Mouse (Mus musculus) CH12.LX (cell line): Measurements from ENCODE around the gene Gm11565. TPM values are rescaled to one million over a fixed set of nuclear protein-coding genes. Genes with fewer than 3 reads are reported as not detected.
"Not testable (repeated sequence)": the region's sequence is repeated elsewhere in the genome, so short reads cannot be mapped to it uniquely, and the experiment has no call there.

Source experiments
- DNase-seq: peaks from one replicate; pipeline ENCODE4 v3.0.0-alpha.2; 2013; ENCODE audit errors: extremely low read depth
- H3K27ac ChIP-seq: 2 replicates; pipeline ENCODE4 v1.5.1; 2012; ENCODE audit warnings: low read depth, mild to moderate bottlenecking, control low read depth, moderate library complexity; ENCODE audit not compliant: insufficient read depth
- H3K27me3 ChIP-seq: replicated peaks from 2 replicates; pipeline ENCODE3; 2012; ENCODE audit warnings: inconsistent platforms
- H3K36me3 ChIP-seq, 2 experiments: replicated peaks in 1 of 2; 2 replicates each; pipeline versions ENCODE3 to v1.6.1; 2012; ENCODE audit warnings: inconsistent platforms in 1 of 2, low read length in 1 of 2, mild to moderate bottlenecking in 1 of 2, mixed read lengths in 1 of 2, moderate library complexity in 1 of 2; ENCODE audit not compliant: control insufficient read depth in 1 of 2, insufficient read depth in 1 of 2
- H3K4me1 ChIP-seq, 2 experiments: 2 replicates each; pipeline ENCODE4 v1.6.1; 2012; ENCODE audit warnings: inconsistent platforms in 1 of 2, moderate library complexity in 1 of 2; ENCODE audit not compliant: insufficient read depth in 2 of 2, control insufficient read depth in 1 of 2
- H3K4me2 ChIP-seq: 2 replicates; pipeline ENCODE4 v1.6.1; 2012; ENCODE audit warnings: low read depth, mild to moderate bottlenecking, control low read depth; ENCODE audit not compliant: poor library complexity, insufficient read depth, severe bottlenecking
- H3K4me3 ChIP-seq, 3 experiments: fragments of 150-350 bp in 1 of 3; sonication (generic) in 1 of 3; replicated peaks in 1 of 3; 2 replicates each; pipeline versions ENCODE3 to v1.5.1; 2011 to 2012; ENCODE audit warnings: low read depth in 2 of 3, low read length in 2 of 3, mild to moderate bottlenecking in 2 of 3, moderate library complexity in 2 of 3, control low read depth in 1 of 3, improper control_type of control experiment in 1 of 3, inconsistent platforms in 1 of 3, mixed read lengths in 1 of 3; ENCODE audit not compliant: poor library complexity in 1 of 3
- H3K79me2 ChIP-seq: replicated peaks from 2 replicates; pipeline ENCODE4 v1.6.1; 2012; ENCODE audit warnings: mild to moderate bottlenecking, moderate library complexity; ENCODE audit not compliant: control insufficient read depth, poor library complexity, insufficient read depth, severe bottlenecking; ENCODE audit errors: extremely low read depth
- H3K9ac ChIP-seq: 2 replicates; pipeline ENCODE4 v1.6.1; 2012; ENCODE audit warnings: low read depth, mild to moderate bottlenecking, control low read depth, moderate library complexity; ENCODE audit not compliant: insufficient read depth
- H3K9me3 ChIP-seq: replicated peaks from 2 replicates; pipeline ENCODE3; 2012; ENCODE audit warnings: low read length, inconsistent platforms, mixed read lengths
- BHLHE40 ChIP-seq: IDR thresholded peaks from 2 replicates; pipeline ENCODE4 v1.6.1; 2011; ENCODE audit warnings: mild to moderate bottlenecking, low read depth, low read length, improper control_type of control experiment
- CHD1 ChIP-seq: IDR thresholded peaks from 2 replicates; pipeline ENCODE4 v1.6.1; 2012; ENCODE audit warnings: low read depth, low read length, improper control_type of control experiment, inconsistent platforms
- CHD2 ChIP-seq: IDR thresholded peaks from 2 replicates; pipeline ENCODE4 v1.6.1; 2011; ENCODE audit warnings: low read length, improper control_type of control experiment
- ETS1 ChIP-seq: conservative IDR thresholded peaks from 2 replicates; pipeline ENCODE4 v1.6.1; 2012; ENCODE audit warnings: low read depth, mild to moderate bottlenecking, inconsistent platforms, low read length, improper control_type of control experiment, moderate library complexity
- GABPA ChIP-seq: IDR thresholded peaks from 2 replicates; pipeline ENCODE4 v1.6.1; 2012; ENCODE audit warnings: low read depth, low read length, improper control_type of control experiment, inconsistent platforms; ENCODE audit not compliant: insufficient replicate concordance
- HCFC1 ChIP-seq: IDR thresholded peaks from 2 replicates; pipeline ENCODE4 v1.6.1; 2012; ENCODE audit warnings: low read depth, mild to moderate bottlenecking, inconsistent platforms, low read length, improper control_type of control experiment
- JUND ChIP-seq: conservative IDR thresholded peaks from 2 replicates; pipeline ENCODE4 v1.6.1; 2011; ENCODE audit warnings: low read depth, low read length, improper control_type of control experiment
- MAFK ChIP-seq: IDR thresholded peaks from 2 replicates; pipeline ENCODE4 v1.6.1; 2011; ENCODE audit warnings: low read length, improper control_type of control experiment; ENCODE audit not compliant: insufficient replicate concordance
- MAX ChIP-seq: IDR thresholded peaks from 2 replicates; pipeline ENCODE4 v1.6.1; 2011; ENCODE audit warnings: low read length, improper control_type of control experiment
- MEF2A ChIP-seq: IDR thresholded peaks from 2 replicates; pipeline ENCODE4 v1.6.1; 2014; ENCODE audit warnings: low read depth, mild to moderate bottlenecking, inconsistent platforms, low read length, improper control_type of control experiment, borderline replicate concordance
- RAD21 ChIP-seq: IDR thresholded peaks from 2 replicates; pipeline ENCODE4 v1.6.1; 2011; ENCODE audit warnings: low read depth, mild to moderate bottlenecking, low read length, improper control_type of control experiment, moderate library complexity
- RCOR1 ChIP-seq: conservative IDR thresholded peaks from 2 replicates; pipeline ENCODE4 v1.6.1; 2012; ENCODE audit warnings: low read depth, mild to moderate bottlenecking, inconsistent platforms, low read length, improper control_type of control experiment
- SIN3A ChIP-seq: IDR thresholded peaks from 2 replicates; pipeline ENCODE4 v1.6.1; 2012; ENCODE audit warnings: low read length, improper control_type of control experiment, inconsistent platforms
- SMC3 ChIP-seq: IDR thresholded peaks from 2 replicates; pipeline ENCODE4 v1.6.1; 2011; ENCODE audit warnings: low read depth, low read length, improper control_type of control experiment
- TBP ChIP-seq: conservative IDR thresholded peaks from 2 replicates; pipeline ENCODE4 v1.6.1; 2011; ENCODE audit warnings: low read depth, low read length, improper control_type of control experiment
- ZKSCAN1 ChIP-seq: IDR thresholded peaks from 2 replicates; pipeline ENCODE4 v1.6.1; 2012; ENCODE audit warnings: low read depth, inconsistent platforms, low read length, improper control_type of control experiment, borderline replicate concordance
- ZMIZ1 ChIP-seq: IDR thresholded peaks from 2 replicates; pipeline ENCODE4 v1.6.1; 2012; ENCODE audit warnings: low read depth, mild to moderate bottlenecking, inconsistent platforms, low read length, improper control_type of control experiment
- ZNF384 ChIP-seq: IDR thresholded peaks from 2 replicates; pipeline ENCODE4 v1.6.1; 2012; ENCODE audit warnings: low read depth, low read length, improper control_type of control experiment, inconsistent platforms
- dilution Hi-C: fragments of 300-500 bp; cut with MboI; formaldehyde crosslinking; loops from 2 replicates; pipeline ENCODE4 v1.14.3; 2020; ENCODE audit warnings: low sequenced_read_pairs; ENCODE audit not compliant: extremely low pct_unique_long_range_greater_than_20kb, extremely low pct_ligation_motif_present
- in situ Hi-C: fragments of 300-500 bp; cut with MboI; formaldehyde crosslinking; loops from 3 replicates; pipeline ENCODE4 v1.14.3; 2019; ENCODE audit warnings: low sequenced_read_pairs, low pct_ligation_motif_present, low pct_unique_long_range_greater_than_20kb, mixed read lengths
- polyA plus RNA-seq: library from polyadenylated mRNA; unstranded; fragments of >175 nt; gene quantifications from 2 replicates; pipeline ENCODE4 v1.2.1, GENCODE M21; 2012; ENCODE audit warnings: low read depth; ENCODE audit not compliant: insufficient read length
- total RNA-seq, 2 experiments: library from RNA; depleted of rRNA; stranded (reverse); fragments of 300-350 nt in 1 of 2; fragments of >200 nt in 1 of 2; gene quantifications; 2 replicates each; pipeline ENCODE4 v1.2.3; 2012 to 2014

The Gm11565 gene
- total RNA-seq (2012; rRNA removed), result not detected in 2 replicates
- total RNA-seq (2014; rRNA removed), result not detected in 2 replicates
- not detected in 2 replicates for polyA plus RNA-seq

GRCm38 (mm10) chr11:99914451-99914850, at the start of gene Gm11565:
Gm11565 (plus strand) TSS chr11:99914751.
- dilution Hi-C loops (no loop called here), in situ Hi-C loops (no loop called here)
- no peaks in the 10 kb centered on the region for H3K9me3 ChIP-seq
- no peak within 1 kb of the TSS for H3K4me2 ChIP-seq
- no peak for TF ChIP-seq ZNF384
- TF ChIP-seq MEF2A, result no peak
- no peak within 1 kb of the TSS for H3K4me3 ChIP-seq
- H3K36me3 ChIP-seq, result no peaks in the 10 kb centered on the region
- no peak for DNase-seq
- H3K27ac ChIP-seq, result no peak within 1 kb of the TSS
- H3K27me3 ChIP-seq, result peaks cover 83% of the 10 kb centered on the region
- no peaks in the 10 kb centered on the region for H3K4me1 ChIP-seq
- H3K79me2 ChIP-seq, result no peaks in the 10 kb centered on the region
- no peak within 1 kb of the TSS for H3K9ac ChIP-seq

GRCm38 (mm10) chr11:99873089-99873488, 41.5 kb upstream of the Gm11565 start, which contains the start of gene Krtap9-1:
Krtap9-1 (plus strand) TSS chr11:99873389.
- H3K27ac ChIP-seq, H3K9me3 ChIP-seq, H3K79me2 ChIP-seq, H3K4me3 ChIP-seq, DNase-seq, in situ Hi-C loops, dilution Hi-C loops, H3K36me3 ChIP-seq, H3K4me1 ChIP-seq, H3K9ac ChIP-seq, H3K4me2 ChIP-seq: not testable (repeated sequence)
- peaks cover 65% of the 10 kb centered on the region for H3K27me3 ChIP-seq

GRCm38 (mm10) chr11:99878887-99879286, 35.7 kb upstream of the Gm11565 start, which contains the start of gene Gm11567:
Gm11567 (plus strand) TSS chr11:99879187.
- H3K4me2 ChIP-seq, H3K27ac ChIP-seq, H3K4me1 ChIP-seq, H3K79me2 ChIP-seq, H3K36me3 ChIP-seq, dilution Hi-C loops, H3K4me3 ChIP-seq, in situ Hi-C loops, DNase-seq, H3K9me3 ChIP-seq, H3K9ac ChIP-seq: not testable (repeated sequence)
- peaks cover 68% of the 10 kb centered on the region for H3K27me3 ChIP-seq

- in situ Hi-C loops, result no loop called here
- no peak for DNase-seq
- TF ChIP-seq GABPA (no peak), TBP (no peak), MAX (no peak), ETS1 (no peak), SIN3A (no peak), CHD2 (no peak), RAD21 (no peak), ZNF384 (no peak), BHLHE40 (no peak), RCOR1 (no peak), MEF2A (no peak), HCFC1 (no peak), ZKSCAN1 (no peak), CHD1 (no peak), ZMIZ1 (no peak), JUND (no peak), MAFK (no peak), SMC3 (no peak)
- TF ChIP-seq, all 38 proteins: peak for 0
- Histone ChIP-seq H3K9me3 (no peaks in the 10 kb centered on the region), H3K9ac (no peak within 1 kb of the TSS), H3K4me3 (no peak within 1 kb of the TSS), H3K36me3 (no peaks in the 10 kb centered on the region), H3K4me1 (no peaks in the 10 kb centered on the region), H3K27ac (no peak within 1 kb of the TSS), H3K79me2 (no peaks in the 10 kb centered on the region), H3K27me3 (peaks cover 57% of the 10 kb centered on the region), H3K4me2 (no peak within 1 kb of the TSS)
- dilution Hi-C loops, result no loop called here
Measured at GRCm38 (mm10) chr11:99907620-99908019, 6.9 kb upstream of the Gm11565 start, which contains the start of gene Krtap31-1. Krtap31-1 (plus strand) TSS chr11:99907920.
